Comparison of ENCODE assay signal across 39 mouse cellular contexts in genomic region chr3:138387155-138387554, GRCm38 (mm10). TPM values are rescaled to one million over a fixed set of nuclear protein-coding genes. Genes with fewer than 3 reads are reported as not detected.
"Had no signal": no experiment of that assay in that cellular context is flagged by ENCODE, and none has a peak within 500 bp of the region (broad histone marks: within the 10 kb centered on the region; RNA-seq: fewer than 3 reads in every experiment).

No protein-coding gene starts in this region.

- H3K27me3 ChIP-seq: heart, embryonic 12.5 days; heart, embryonic 13.5 days; heart, embryonic 15.5 days; hindbrain, embryonic 12.5 days; hindbrain, embryonic 13.5 days; hindbrain, embryonic 15.5 days; intestine, embryonic 15.5 days had no signal

- DNase-seq: heart, adult 2 months; heart, postnatal 10 days; heart, postnatal 14 days; heart, postnatal 36 days; heart, postnatal 4 days; kidney, adult 2 months; kidney, adult 8-10 months; kidney, adult 9 months; kidney, postnatal 10 days; kidney, postnatal 14 days; kidney, postnatal 25 days; kidney, postnatal 36 days; kidney, postnatal 4 days; layer of hippocampus, adult 9-11 months; layer of hippocampus, postnatal 36 days had no signal

- H3K4me2 ChIP-seq: heart, embryonic 11.5 days; heart, embryonic 12.5 days; heart, embryonic 13.5 days; heart, embryonic 15.5 days; hindbrain, embryonic 12.5 days; hindbrain, embryonic 13.5 days; hindbrain, embryonic 14.5 days; hindbrain, embryonic 15.5 days; intestine, embryonic 15.5 days had no signal

- H3K9ac ChIP-seq: heart, embryonic 12.5 days; heart, embryonic 13.5 days; heart, embryonic 15.5 days; hindbrain, embryonic 12.5 days; hindbrain, embryonic 13.5 days; hindbrain, embryonic 14.5 days; hindbrain, embryonic 15.5 days; intestine, embryonic 15.5 days had no signal

- H3K4me1 ChIP-seq: heart, embryonic 10.5 days; heart, embryonic 12.5 days; heart, embryonic 13.5 days; heart, embryonic 15.5 days; hindbrain, embryonic 10.5 days; hindbrain, embryonic 12.5 days; hindbrain, embryonic 13.5 days; hindbrain, embryonic 15.5 days; intestine, embryonic 15.5 days had no signal

- H3K27ac ChIP-seq: heart, adult 2 months; heart, embryonic 10.5 days; heart, embryonic 13.5 days; heart, embryonic 15.5 days; hindbrain, embryonic 10.5 days; hindbrain, embryonic 12.5 days; hindbrain, embryonic 13.5 days; hindbrain, embryonic 14.5 days; hindbrain, embryonic 15.5 days; hindbrain, postnatal 0 days; intestine, embryonic 15.5 days; layer of hippocampus, adult 2 months; left cerebral cortex, adult 2 months had no signal

- H3K4me3 ChIP-seq: heart, adult 2 months; heart, embryonic 10.5 days; heart, embryonic 12.5 days; heart, embryonic 13.5 days; heart, embryonic 15.5 days; hindbrain, embryonic 10.5 days; hindbrain, embryonic 12.5 days; hindbrain, embryonic 13.5 days; hindbrain, embryonic 15.5 days; intestine, embryonic 15.5 days; layer of hippocampus, adult 2 months; left cerebral cortex, adult 2 months had no signal

- ATAC-seq: hindbrain, embryonic 16.5 days; hindbrain, postnatal 0 days; inflammation-experienced regulatory T-cells, adult 6 months; intestine, embryonic 15.5 days; intestine, embryonic 16.5 days; intestine, postnatal 0 days had no signal

- H3K9me3 ChIP-seq: heart, embryonic 10.5 days; heart, embryonic 12.5 days; heart, embryonic 13.5 days; heart, embryonic 15.5 days; hindbrain, embryonic 10.5 days; hindbrain, embryonic 12.5 days; hindbrain, embryonic 13.5 days; hindbrain, embryonic 15.5 days; intestine, embryonic 15.5 days had no signal

- H3K36me3 ChIP-seq: heart, embryonic 10.5 days; heart, embryonic 12.5 days; heart, embryonic 13.5 days; heart, embryonic 15.5 days; hindbrain, embryonic 10.5 days; hindbrain, embryonic 12.5 days; hindbrain, embryonic 13.5 days; hindbrain, embryonic 15.5 days; intestine, embryonic 15.5 days had no signal

RNA-seq across cellular contexts. Expression of gene Adh4, which starts 28.1 kb away (rescaled TPM):
- polyA plus RNA-seq: heart, adult 2 months; heart, embryonic 10.5 days; heart, embryonic 11.5 days; heart, embryonic 12.5 days; heart, embryonic 13.5 days; heart, embryonic 14.5 days; heart, embryonic 15.5 days; heart, embryonic 16.5 days; heart, postnatal 0 days; hindbrain, embryonic 10.5 days; hindbrain, embryonic 11.5 days; hindbrain, embryonic 12.5 days; hindbrain, embryonic 13.5 days; hindbrain, embryonic 15.5 days; hindbrain, embryonic 16.5 days; hindbrain, postnatal 0 days; intestine, embryonic 14.5 days had no signal

RNA-seq across cellular contexts. Expression of gene Adh6b, which starts 45.6 kb away (rescaled TPM):
- polyA plus RNA-seq: hindbrain, embryonic 15.5 days; hindbrain, embryonic 16.5 days; inflammation-experienced regulatory T-cells, adult 6 months; intestine, embryonic 14.5 days; intestine, postnatal 0 days; large intestine, adult 2 months had no signal
